Mouse (Mus musculus) embryonic fibroblast, embryonic 13.5 days (primary cell): ENCODE measurements around the gene Nupr1.

Source experiments
- CTCF ChIP-seq: IDR thresholded peaks from 2 replicates; pipeline ENCODE4 v1.5.1; 2011; ENCODE audit warnings: mild to moderate bottlenecking, control low read depth, low read length, moderate library complexity, borderline replicate concordance; ENCODE audit not compliant: insufficient read depth
- POLR2A ChIP-seq: IDR thresholded peaks from 2 replicates; pipeline ENCODE4 v1.6.1; 2011; ENCODE audit warnings: low read depth, mild to moderate bottlenecking, control low read depth, low read length, moderate library complexity

- TF ChIP-seq POLR2A = no peak
- no peak for TF ChIP-seq CTCF
Measured at GRCm38 (mm10) chr7:126659771-126660170, 29.1 kb upstream of the Nupr1 start.
